Mouse (Mus musculus) B cell, adult 2 months (primary cell): ENCODE data around the gene 1700001P01Rik.

Experiments used
- DNase-seq, 2 experiments: peaks; one replicate each; pipeline ENCODE4 v3.0.0; 2022

Gene 1700001P01Rik

DNA sequence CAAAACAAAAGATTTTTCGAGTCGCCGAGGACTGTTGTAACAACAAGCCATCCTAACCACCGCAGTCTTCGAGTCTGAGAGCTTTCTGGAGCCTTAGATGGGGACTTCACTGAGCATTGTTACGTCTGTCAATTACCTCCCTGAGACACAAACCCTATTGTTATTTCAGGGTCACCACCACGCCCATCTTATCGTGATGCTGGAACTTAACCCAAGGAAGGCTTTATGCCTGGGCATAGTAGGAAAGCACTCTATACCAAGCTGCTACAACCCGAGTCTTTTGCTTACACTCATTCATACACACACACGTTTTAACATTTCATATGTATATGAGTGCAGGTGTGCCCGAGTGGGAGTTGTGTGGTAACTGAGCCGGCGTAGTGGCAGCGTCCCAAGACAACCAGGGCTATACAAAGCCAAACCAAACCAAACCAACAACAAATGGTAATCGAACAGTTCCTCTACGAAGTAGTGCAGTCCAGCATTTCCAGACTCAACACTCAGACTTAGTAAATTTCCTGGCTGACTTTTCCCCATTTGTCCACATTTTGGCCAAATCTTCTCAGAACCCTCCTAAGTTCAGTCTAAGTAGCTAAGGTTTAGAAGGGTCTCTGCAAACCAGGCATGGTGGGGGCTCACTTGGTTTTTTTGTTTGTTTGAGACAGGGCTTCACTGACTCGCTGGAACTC lies at the start of gene 1700001P01Rik:
TSS of gene 1700001P01Rik (minus strand) at position 111 of the 689 bp plus-strand sequence.
- DNase-seq = no peak

DNA sequence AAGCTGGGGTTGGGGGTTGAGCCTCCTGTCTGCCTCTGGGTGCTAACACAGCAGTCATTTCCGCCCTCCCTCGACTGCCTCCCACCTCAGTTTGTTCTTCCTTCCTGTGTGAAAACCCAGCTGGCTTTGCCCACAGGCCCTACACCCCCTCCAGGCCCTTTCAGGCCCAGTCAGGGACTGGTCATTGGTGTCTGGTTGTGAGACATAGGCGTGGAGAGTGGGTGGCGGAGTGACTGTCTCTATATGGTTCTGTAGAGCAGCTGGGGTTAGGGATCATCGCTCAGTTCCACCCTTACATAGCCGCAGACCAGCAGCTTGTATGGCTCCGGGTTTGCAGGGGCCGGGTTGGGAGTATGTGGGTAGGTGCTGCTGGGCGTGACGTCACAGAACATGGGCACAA lies 49.6 kb upstream of the 1700001P01Rik start:
- DNase-seq = peak; percentile 57 to 61

DNA sequence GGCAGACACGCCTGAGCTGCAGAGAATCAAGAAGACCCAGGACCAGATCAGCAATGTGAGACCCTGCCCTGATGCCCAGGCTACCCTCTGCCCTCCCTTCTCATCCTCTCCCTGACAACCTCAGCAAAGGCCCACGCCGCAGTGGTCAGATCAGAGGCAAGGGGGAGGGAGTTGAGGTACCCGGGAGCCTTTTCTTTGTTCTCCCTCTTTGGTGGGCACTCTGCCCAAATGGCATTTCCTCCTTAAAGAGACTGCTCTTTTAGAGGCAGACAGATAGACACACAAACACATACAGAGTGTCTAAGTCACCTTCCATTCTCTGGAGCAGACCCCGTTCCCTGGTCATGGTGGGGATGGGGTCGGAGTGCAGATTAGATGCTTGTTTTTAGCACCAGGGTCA lies 49.2 kb upstream of the 1700001P01Rik start:
- no peak for DNase-seq

DNA sequence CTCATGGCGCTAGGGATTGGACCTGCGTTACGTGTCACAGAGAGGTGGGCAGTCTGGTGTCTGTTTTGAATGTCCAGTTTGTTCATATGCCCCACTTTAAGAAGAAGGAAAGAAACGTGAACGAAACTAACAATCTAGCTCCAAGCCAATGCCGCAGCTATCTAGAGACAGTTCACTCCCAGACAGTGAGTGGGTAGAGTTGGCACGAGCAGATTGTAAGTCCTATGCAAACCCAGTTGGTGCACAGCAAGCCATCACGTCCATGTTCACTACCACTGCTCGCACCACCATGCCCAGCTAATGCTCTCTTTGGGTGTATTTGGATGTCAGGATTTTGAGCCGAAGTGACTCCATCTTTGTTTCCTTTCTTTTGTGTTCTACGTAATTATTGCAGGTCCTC lies 48.5 kb upstream of the 1700001P01Rik start:
- DNase-seq = no peak

DNA sequence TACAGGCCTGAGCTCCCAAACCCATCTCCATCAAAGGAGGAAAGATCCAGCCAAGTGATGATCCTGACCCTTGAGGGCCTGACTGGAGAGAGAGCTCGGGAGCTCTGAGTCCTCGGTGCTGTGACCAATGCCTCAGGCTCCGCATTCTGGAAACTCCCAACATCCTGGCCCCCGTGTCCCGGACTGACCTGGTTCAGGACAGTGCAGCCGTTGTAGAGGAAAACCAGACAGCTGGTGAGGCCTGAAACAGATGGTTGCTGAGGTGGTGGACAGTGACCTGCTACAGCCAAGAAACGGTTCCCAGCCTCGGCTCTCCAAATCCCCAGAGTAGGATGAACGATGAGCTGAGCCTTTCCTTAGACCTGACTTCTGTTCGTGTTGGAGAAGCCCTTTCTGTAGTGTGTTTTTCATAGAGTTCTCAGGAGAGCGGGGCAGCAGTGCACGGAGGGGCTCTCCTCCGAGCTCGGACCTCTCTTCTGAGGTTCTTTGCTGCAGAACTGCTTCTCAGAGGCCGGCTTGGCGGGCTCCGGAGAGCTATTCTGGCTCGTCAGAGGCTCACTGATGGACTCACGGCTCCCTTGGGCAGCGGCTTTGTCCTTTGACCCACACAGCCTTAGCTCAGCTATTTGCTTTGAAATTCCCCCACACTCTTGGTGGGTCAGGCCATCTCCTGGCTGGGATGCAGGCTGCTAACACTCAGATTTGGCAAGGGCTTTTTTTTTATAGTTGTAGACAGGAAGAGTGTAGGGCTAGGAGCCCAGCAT lies 47.3 kb upstream of the 1700001P01Rik start:
- no peak for DNase-seq

DNA sequence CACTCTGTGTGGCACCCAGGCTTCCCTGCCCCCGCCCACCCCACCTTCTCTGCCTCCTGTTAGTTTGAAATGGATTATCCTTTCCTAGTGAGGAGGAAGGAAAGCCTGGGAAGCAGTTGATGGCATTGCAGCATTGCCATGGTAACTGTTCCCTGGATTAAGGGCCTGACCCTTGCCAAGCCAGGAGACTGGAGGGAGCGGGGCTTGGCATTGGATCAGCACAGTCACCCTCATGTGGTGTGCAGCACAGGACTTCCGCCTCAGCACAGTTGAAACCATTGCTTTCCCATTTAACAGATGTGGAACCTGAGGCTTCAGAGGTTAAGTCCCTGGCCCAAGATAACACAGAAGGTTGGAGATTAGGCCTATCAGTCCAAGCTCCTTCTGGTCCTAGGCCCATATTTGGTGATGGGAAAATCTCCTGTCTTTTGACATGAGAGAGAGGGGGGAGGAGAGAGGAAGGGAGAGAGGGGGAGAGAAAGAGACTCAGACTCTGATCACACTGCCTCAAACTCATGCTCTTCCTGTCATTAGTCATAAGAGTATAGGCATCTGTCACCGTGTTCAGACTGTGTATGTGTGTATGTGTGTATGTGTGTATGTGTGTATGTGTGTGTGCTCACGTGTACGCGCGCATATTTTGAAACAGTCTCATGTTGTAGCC lies 45.8 kb upstream of the 1700001P01Rik start:
- DNase-seq = no peak

DNA sequence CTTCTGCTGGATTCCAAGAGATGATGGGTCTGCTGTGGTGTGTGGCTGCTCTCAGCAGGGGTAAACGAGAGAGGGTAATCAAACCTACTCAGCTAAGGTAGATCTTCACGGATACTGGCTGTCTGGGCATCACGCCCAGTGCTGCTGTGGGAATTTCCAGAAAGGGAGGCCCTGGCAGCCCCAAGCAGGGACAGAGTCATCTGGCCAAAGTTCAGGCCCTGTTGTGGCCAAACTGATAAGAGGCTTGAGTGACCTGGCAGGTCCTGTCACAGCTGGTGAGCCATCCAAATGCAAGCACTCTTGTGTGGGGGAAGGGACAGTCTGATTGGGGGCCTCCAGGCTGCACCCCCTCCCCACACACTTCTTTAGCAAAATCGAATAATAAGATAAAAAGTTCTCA lies 45.1 kb upstream of the 1700001P01Rik start:
- no peak for DNase-seq

DNA sequence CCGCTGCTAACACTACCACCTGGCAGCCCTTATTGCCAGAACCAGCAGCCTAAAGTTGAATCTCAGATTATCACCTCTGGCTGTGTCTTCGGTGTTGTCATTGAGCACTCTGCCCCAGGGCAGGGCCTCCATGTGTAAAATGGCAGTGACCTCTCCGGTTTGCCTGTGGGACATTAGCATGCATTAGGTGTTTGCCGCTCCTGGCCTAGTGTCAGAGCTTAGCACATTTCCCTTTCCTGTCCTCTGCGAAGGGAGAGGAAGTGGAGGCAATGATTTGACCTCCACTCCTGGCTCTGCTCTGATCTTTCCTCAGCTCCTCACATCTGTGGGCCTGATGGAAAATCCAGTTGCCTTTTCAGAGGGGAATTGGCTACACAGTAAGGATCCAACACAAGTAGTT lies 44.2 kb upstream of the 1700001P01Rik start:
- DNase-seq = no peak

DNA sequence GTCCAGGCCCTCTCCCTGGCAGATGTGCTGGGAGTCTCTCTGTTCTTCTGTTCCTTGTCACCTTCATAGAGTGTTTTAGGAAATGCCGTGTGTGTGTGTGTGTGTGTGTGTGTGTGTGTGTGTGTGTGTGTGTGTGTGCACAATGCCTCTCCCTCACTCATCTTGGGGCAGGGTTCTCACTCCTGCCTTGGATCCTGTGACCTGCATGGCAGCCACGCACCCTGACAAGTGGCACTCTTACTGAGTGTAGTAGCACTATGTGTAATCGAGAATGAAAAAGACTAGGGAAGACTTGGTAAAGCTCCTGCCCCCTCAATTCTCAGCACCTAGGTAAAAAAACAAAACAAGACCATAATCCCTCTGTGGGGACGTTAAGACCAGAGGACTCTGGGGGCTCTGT lies 43.4 kb upstream of the 1700001P01Rik start:
- no peak for DNase-seq

DNA sequence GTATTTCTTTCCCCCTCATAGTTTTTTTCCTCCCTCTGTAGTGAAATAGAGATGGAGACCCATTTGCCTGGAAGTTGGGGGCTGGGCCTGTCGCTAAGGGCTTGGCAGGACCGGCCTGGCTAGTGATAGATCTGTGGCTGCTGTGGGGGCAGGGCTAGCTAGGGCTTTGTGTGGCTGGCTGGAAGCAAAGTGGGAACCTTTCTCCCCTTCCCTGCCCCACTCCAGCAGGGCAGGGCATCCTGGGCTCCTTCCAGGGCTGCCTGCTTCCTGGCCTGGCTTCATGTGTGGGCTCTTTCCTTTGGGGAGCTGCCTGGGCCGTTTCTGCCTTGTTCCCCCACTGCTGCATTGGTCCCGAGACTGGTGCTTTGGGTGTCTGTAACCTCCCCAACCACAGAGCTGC lies 42.9 kb upstream of the 1700001P01Rik start:
- DNase-seq = no peak

DNA sequence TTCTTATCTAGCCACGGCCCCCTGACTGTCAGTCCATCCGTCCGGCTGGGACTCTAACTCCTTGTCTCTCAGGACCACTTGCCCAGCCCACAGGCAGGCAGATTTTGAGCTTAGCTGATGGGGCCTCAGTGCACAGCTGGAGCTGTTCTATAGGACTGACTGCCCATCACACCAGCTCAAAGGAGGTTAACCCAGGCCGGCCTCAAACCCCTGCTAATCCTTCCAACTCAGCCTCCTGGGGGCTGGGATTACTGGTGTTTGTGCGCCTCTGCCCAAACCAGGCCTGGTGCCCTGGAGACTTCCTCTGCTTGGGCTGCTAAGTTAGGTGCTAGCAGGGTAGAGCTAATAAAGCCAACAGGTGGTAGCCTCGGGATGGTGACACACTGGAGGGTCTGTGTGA lies 42.3 kb upstream of the 1700001P01Rik start:
- DNase-seq = no peak

DNA sequence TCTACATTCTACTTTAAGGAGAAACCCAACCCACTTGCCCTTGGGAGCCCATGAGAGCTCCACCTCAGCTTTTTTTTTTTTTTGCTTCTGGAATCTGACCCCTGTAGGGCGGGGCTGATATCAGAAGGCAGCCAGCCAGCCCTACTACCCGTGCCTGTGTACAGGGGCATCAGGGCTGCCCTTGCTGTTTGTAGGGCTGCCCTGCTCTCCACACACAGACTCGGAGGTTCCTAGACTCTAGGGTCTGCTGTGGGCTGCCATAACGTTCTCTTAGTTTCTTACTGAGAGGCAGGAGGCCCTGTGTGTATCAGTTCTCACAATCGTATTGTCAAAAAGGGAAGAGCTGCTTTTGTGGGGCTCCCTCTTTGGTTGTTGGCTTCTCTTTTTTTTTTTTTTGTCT lies 41.7 kb upstream of the 1700001P01Rik start:
- DNase-seq = no peak

DNA sequence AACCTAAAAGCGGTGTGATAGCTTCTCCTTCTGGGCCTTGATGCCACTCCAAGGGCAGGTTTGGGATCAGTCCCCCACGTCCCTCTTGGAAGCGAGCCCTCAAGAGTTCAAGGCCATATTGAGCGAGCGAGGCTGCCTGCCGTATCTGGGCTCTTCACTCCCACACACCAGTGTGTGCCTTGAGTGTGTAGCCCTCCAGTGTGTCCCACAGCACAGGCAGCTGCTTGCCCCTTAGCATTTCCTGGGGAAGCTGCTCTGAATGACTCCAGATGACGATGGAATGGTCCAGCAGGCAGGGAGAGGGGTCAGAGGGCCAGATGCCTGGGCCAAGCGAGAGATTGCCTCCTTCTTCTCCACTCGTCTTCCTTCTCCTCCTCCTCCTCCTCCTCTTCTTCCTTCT lies 41.2 kb upstream of the 1700001P01Rik start:
- no peak for DNase-seq

DNA sequence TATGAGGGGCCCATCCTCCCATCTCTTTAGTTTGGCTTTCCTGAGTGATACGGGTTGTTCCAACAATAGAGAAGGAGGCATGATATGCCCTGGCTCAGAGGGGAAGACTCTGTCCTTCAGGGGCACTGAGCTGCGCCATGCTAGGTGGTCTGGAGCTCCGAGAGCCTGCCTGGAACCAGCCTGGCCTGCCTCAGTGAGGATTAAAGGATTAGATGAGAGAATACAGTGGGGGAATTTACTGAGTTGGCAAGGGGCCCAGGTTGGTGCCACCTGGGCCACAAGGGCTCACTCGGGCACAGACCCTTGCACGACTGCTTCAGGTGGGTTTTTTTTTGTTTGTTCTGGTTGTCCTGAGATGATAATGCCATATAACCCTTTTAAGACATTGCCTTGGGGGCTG lies 40.5 kb upstream of the 1700001P01Rik start:
- no peak for DNase-seq

DNA sequence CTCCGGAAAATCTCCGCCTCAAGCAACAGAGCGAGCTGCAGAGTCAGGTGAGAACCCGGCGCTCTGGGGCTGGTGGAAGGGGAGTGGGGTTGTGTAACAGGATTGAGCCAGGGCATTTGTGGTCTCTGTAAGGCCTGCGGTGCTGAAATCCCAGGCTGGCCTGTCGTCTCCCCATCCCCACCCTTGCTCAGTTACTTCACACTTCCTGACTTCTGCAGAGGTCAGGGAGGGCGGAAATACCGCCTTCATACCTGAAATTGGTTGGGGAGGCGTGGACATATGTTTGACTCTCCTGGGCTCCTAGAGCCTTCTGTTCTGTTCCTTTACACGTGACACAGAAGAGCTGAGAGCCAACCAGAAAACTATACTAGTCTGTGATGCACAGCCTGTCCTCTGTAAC lies 40.0 kb upstream of the 1700001P01Rik start:
- no peak for DNase-seq

DNA sequence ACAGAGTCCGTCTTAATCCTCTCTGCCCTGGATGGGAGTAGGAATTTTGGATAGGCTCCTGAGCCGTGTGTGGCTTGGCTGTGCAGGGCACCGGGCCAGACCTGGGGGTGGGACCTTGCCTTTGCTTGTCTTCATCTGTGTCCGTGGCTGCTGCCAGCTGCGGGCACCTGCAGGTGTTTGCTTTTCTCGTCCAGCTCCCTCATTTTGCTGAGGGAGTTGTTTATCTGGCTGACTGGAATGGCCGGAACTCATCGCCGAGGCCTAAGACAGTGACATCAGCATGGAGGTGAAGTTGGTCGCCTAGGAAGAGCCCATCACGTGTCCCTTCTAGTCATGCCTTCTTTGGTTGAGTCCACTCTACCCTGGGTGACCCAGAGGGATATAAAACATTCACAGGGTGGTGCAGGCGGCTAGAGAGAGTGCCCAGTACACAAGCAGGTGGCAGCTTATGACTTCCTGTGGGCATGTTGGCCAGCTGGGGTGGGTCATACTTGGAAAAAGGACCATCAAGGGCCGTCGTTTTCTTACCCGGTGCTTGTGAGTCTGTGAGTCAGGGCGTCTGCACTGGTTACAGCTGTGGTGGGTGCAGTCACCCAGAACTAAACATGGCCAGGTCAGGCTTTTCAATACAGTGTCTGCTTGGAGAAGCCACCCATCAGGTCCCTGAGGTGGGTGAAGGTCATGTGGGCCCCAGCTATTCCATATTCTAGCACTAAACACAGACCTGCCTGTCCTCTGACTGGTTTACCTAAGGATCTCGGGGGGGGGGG lies 38.2 kb upstream of the 1700001P01Rik start:
- no peak for DNase-seq

DNA sequence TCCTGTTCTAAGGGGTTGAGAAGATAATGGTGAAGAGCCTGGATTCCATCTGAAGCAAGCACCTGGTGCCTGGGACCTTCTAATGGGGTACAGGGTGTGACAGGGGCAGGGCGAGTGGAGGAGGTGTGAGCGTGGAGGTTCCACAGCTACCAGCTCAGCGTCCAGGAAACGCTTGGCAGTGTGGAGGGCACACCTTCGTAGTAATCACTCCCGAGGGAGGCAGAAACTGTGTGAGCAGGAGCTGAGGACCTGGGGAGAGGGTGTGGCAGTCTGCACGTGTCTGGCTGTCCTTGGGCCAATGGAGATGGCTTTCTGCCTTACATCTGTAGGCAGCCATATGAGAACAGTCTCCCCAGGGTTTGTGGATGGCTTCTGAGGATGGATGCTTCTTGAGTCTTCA lies 37.4 kb upstream of the 1700001P01Rik start:
- no peak for DNase-seq

DNA sequence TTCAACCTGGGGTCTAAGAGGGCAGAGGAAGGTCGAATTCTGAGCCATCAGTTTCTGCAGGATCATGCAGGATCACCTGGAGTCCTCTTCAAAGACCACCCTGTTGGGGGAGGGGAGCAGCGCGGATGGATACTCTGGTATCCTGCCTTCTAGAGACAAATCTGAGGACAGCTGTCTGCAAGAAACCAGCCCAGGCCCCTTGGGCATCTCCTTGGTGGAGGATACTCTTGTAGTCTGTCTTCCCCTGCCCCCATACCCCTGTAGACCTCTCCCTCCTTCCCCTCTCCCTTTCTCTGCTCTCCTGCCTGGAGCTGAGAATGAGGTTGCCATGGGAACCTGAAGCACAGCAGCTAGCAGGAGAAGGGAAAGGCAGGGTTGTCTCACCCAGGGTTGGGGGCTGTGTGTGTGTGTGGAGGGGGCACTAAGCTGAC lies 36.8 kb upstream of the 1700001P01Rik start:
- DNase-seq = no peak

DNA sequence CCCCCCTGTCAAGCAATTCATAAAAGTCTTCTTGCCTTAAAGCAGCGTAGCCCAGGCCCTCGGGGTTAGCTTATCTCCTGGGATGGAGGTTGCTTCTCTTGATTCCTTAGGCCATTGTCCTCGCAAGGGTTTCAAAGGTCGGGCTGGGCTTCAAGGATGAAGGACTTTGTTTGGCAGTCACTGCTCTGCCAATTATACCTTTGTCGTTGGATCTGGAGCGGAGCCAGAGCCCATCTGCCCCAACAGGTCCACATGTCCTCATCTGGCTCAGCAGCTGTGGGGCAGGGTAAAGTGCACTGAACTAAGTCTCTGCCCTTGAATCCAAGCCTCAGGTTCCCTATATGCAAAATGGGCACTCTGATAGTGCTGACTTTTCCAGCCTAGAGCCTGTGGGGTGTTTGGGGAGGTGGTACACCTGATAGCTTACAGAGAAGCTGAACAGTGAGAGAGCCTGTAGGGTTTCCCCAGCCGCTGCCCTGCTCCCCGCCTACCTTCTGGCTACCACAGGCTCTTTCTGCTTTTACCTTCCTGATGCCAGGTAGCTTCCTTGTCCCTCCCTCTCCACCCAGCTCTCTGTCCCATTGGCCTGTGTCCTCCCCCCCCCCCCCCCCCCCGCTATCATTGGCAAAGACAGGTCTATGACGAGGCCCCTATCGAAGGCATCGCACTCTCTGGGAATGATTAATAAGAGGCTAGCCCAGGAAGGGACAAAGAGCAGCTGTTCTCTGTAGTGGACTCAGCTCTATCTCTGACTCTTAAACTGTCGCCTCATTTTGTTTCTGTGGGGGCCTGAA lies 36.0 kb upstream of the 1700001P01Rik start:
- DNase-seq = no peak

DNA sequence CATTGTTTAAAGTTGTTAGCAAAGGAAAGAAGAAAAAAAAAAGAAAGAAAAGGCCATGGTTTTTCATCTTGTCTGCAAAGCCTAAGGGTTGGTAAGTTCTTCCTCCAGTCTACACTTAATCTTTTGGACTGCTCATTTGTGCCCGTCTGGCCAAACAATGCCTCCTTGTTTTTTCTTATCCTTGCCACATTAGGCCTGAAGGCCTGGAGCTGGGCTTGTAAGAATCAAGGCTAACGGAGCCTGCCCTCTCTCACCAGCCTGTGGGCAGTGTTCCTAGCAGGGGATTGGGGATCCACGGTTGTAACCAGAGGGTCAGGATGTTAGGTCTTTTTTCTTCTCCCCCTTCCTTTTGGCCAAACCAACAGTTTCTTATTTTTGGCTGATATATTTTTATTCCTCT lies 35.3 kb upstream of the 1700001P01Rik start:
- no peak for DNase-seq

DNA sequence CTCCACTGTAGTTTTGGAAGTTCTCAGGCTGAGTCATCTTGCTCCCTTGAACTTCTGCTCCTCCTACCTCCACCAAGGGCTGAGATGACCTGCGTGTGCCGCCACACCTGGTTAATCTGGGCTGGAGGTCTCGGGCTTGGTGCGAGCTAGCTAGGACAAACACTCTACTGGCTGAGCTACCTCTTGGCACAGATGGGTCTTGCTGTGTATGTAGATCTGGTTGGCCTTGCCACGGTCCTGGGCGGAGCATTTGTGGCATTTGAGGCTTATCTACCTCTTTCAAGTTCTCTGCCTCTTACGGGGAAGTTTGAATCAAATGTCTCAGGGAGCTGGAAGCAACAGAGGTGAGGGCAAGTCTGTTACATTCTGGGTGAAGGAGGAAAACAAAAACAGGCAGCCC lies 34.6 kb upstream of the 1700001P01Rik start:
- DNase-seq = no peak
